Mouse (Mus musculus): ENCODE results near the gene Cyp2c37.
"Not testable (repeated sequence)": the region's sequence is repeated elsewhere in the genome, so short reads cannot be mapped to it uniquely, and the experiment has no call there.

Gene Cyp2c37

DNA sequence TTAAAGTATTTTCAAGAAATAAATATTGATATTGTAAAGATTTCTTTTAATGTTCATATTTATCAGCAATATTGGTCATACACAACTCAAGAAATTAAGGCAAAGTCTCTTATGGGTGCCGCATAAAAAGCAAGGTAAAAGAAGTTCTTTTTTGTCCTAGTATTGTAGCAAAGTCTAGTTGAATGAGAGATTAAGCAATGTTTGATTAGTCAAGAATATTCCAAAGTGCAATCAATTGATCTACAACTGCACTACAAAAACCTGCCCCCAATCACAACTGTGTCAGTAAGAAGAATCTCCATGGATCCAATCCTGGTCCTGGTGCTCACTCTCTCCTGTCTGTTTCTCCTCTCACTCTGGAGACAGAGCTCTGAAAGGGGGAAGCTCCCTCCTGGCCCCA lies at the start of gene Cyp2c37:
Gene Cyp2c37, plus strand, starts transcription at position 285 of the 400 bp plus-strand sequence.
- DNase-seq: not testable (repeated sequence)

DNA sequence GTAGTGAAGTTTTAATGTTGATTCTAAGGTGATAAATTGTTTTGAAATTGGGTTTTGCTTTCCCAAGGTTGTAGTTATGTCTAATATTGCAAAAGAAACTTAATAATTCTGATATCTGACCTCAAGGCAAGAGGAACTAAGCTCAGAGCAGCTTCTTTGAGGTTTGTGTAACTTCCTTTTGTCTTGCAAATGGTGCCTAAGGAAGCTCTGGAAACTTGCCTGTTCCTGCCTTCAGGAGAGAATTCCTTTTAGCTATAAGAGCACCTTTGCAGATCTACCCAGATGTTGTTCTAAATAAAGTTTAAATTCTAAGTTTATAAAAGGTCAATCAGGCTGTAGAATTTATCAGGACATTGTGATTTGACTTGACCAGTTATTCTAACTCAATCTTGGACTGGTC lies 31.4 kb upstream of the Cyp2c37 start:
- DNase-seq: not testable (repeated sequence)

DNA sequence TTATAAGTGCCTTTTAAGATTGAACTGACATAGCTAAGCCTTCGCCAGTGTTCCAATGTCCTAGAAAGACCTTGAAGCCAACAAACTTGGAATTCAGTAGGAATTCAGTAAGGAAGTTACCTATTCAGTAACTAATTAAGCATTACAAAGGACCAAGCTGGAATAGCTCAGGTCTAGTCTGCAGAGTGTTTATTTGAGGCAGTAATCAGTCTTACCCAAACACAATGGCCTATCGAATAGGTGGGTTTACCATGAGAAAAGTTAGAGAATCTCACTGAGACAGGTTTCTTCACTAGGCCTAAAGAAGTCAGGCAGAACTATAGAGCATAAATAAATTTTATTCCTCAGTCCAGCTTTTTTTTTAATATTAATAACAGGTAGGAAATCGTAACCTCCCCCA lies 21.1 kb upstream of the Cyp2c37 start:
- DNase-seq: not testable (repeated sequence)

DNA sequence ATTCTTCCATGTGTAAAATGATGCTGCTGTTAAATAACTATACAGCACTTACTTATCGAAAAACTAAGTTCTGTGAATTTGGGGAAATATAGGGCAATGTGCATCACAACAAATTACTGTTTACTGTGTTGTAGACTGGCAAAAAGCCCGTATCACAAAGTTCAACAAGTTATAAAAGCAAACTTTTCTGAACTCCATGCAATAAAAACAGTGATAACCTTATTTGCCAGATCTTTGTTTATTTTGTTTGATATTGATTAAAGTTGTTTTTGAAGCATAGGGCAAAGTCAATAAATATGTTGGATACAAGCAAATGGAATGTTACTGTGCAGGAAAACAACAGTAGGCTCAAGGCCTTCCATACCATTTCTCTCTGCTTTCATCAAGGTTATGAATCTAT lies 2.8 kb upstream of the Cyp2c37 start:
- DNase-seq: no peak

All from lung, postnatal 4 days (tissue).